Mouse (Mus musculus) kidney, adult 2 months (tissue): Measurements from ENCODE around the gene Nlk.

Source experiments
- CTCF ChIP-seq: fragments of 200-500 bp; conservative IDR thresholded peaks from 2 replicates; pipeline ENCODE4 v1.5.1; 2011; ENCODE audit warnings: low read depth, mild to moderate bottlenecking, control low read depth, low read length, moderate library complexity, mixed read lengths; ENCODE audit not compliant: insufficient read depth, insufficient read length
- POLR2A ChIP-seq: fragments of 200-500 bp; IDR thresholded peaks from one replicate; pipeline ENCODE4 v1.6.1; 2011; ENCODE audit warnings: low read depth, low read length, control low read depth

DNA sequence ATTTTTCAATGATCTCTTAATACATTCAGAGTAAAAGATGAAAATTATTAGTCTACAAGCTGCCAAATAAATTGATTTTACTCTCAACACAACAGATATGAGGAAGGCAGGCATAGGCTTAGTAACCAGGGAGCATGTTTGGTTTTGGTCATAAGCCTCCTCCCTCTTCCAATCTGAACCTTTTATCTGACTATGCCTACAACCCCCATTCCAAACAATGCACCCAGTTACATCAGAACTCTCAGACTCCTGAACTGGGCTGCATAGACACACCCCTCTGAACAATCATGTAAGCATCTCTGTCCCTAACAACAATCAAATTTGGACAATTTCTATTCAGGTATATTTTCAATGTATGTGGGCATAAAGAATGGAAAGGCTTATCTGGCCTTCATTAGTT is 85.9 kb downstream of the Nlk start:
- no peak for TF ChIP-seq POLR2A
- TF ChIP-seq CTCF, result no peak
